Mouse (Mus musculus): ENCODE measurements around the gene Itpr2. TPM values are rescaled to one million over a fixed set of nuclear protein-coding genes. Genes with fewer than 3 reads are reported as not detected.

Itpr2 gene
- polyA plus RNA-seq, 1 experiment = 1.5 TPM

GRCm38 (mm10) chr6:146291036-146291435 lies 211.0 kb downstream of the Itpr2 start:
- Histone ChIP-seq H3K27me3 (replicated peaks) (no peaks in the 10 kb centered on the region), H3K4me3 (replicated peaks) (no peak overlapping the region), H3K9me3 (peaks cover 5% of the 10 kb centered on the region), H3K36me3 (replicated peaks; ENCODE audit: low read length) (peaks cover 83% of the 10 kb centered on the region), H3K4me1 (no peaks in the 10 kb centered on the region)
- TF ChIP-seq GATA1 (IDR thresholded peaks at IDR 0.05; ENCODE audit: borderline replicate concordance, low read length) (no peak), FLI1 (IDR thresholded peaks at IDR 0.05; ENCODE audit: low read length) (no peak)

- H3K36me3 ChIP-seq (replicated peaks; ENCODE audit: low read length) = peaks cover 82% of the 10 kb centered on the region
- H3K4me3 ChIP-seq (replicated peaks) = no peak overlapping the region
- TF ChIP-seq GATA1 (IDR thresholded peaks at IDR 0.05; ENCODE audit: borderline replicate concordance, low read length) = no peak
- TF ChIP-seq FLI1 (IDR thresholded peaks at IDR 0.05; ENCODE audit: low read length) = no peak
- H3K4me1 ChIP-seq = no peaks in the 10 kb centered on the region
- no peaks in the 10 kb centered on the region for H3K27me3 ChIP-seq (replicated peaks)
- peaks cover 5% of the 10 kb centered on the region for H3K9me3 ChIP-seq
Measured at GRCm38 (mm10) chr6:146289801-146290200, 212.2 kb downstream of the Itpr2 start.

- Histone ChIP-seq H3K4me3 (replicated peaks) (no peak overlapping the region), H3K27me3 (replicated peaks) (no peaks in the 10 kb centered on the region), H3K4me1 (no peaks in the 10 kb centered on the region), H3K36me3 (replicated peaks; ENCODE audit: low read length) (peaks cover 71% of the 10 kb centered on the region), H3K9me3 (peaks cover 5% of the 10 kb centered on the region)
- TF ChIP-seq FLI1 (IDR thresholded peaks at IDR 0.05; ENCODE audit: low read length) = no peak
- no peak for TF ChIP-seq GATA1 (IDR thresholded peaks at IDR 0.05; ENCODE audit: borderline replicate concordance, low read length)
Measured at GRCm38 (mm10) chr6:146288266-146288665, 213.8 kb downstream of the Itpr2 start.

GRCm38 (mm10) chr6:146284921-146285565 lies 217.0 kb downstream of the Itpr2 start:
- Histone ChIP-seq H3K9me3 (peaks cover 5% of the 10 kb centered on the region), H3K4me1 (no peaks in the 10 kb centered on the region), H3K36me3 (replicated peaks; ENCODE audit: low read length) (peaks cover 68% of the 10 kb centered on the region), H3K27me3 (replicated peaks) (no peaks in the 10 kb centered on the region), H3K4me3 (replicated peaks) (no peak overlapping the region)
- TF ChIP-seq FLI1 (IDR thresholded peaks at IDR 0.05; ENCODE audit: low read length) (no peak), GATA1 (IDR thresholded peaks at IDR 0.05; ENCODE audit: borderline replicate concordance, low read length) (no peak)

GRCm38 (mm10) chr6:146283981-146284380 lies 218.0 kb downstream of the Itpr2 start:
- Histone ChIP-seq H3K27me3 (replicated peaks) (no peaks in the 10 kb centered on the region), H3K4me3 (replicated peaks) (no peak overlapping the region), H3K9me3 (peaks cover 5% of the 10 kb centered on the region), H3K4me1 (no peaks in the 10 kb centered on the region), H3K36me3 (replicated peaks; ENCODE audit: low read length) (peaks cover 67% of the 10 kb centered on the region)
- TF ChIP-seq FLI1 (IDR thresholded peaks at IDR 0.05; ENCODE audit: low read length) = no peak
- TF ChIP-seq GATA1 (IDR thresholded peaks at IDR 0.05; ENCODE audit: borderline replicate concordance, low read length) = no peak

GRCm38 (mm10) chr6:146282061-146282659 lies 219.9 kb downstream of the Itpr2 start:
- TF ChIP-seq FLI1 (IDR thresholded peaks at IDR 0.05; ENCODE audit: low read length) (no peak), GATA1 (IDR thresholded peaks at IDR 0.05; ENCODE audit: borderline replicate concordance, low read length) (no peak)
- H3K4me3 ChIP-seq (replicated peaks) = no peak overlapping the region
- no peaks in the 10 kb centered on the region for H3K9me3 ChIP-seq
- no peaks in the 10 kb centered on the region for H3K4me1 ChIP-seq
- H3K36me3 ChIP-seq (replicated peaks; ENCODE audit: low read length) = peaks cover 58% of the 10 kb centered on the region
- no peaks in the 10 kb centered on the region for H3K27me3 ChIP-seq (replicated peaks)

- Histone ChIP-seq H3K36me3 (replicated peaks; ENCODE audit: low read length) (peaks cover 51% of the 10 kb centered on the region), H3K9me3 (no peaks in the 10 kb centered on the region), H3K4me3 (replicated peaks) (no peak overlapping the region), H3K4me1 (no peaks in the 10 kb centered on the region), H3K27me3 (replicated peaks) (no peaks in the 10 kb centered on the region)
- TF ChIP-seq GATA1 (IDR thresholded peaks at IDR 0.05; ENCODE audit: borderline replicate concordance, low read length) (no peak), FLI1 (IDR thresholded peaks at IDR 0.05; ENCODE audit: low read length) (no peak)
Measured at GRCm38 (mm10) chr6:146281176-146281899, 220.7 kb downstream of the Itpr2 start.

GRCm38 (mm10) chr6:146273256-146273655 lies 228.8 kb downstream of the Itpr2 start:
- peaks cover 26% of the 10 kb centered on the region for H3K4me1 ChIP-seq
- no peak for TF ChIP-seq FLI1 (IDR thresholded peaks at IDR 0.05; ENCODE audit: low read length)
- no peak for TF ChIP-seq GATA1 (IDR thresholded peaks at IDR 0.05; ENCODE audit: borderline replicate concordance, low read length)
- peaks cover 6% of the 10 kb centered on the region; the same call in 1 of the 2 replicates for H3K9me3 ChIP-seq
- H3K27me3 ChIP-seq (replicated peaks) = no peaks in the 10 kb centered on the region
- no peak overlapping the region for H3K4me3 ChIP-seq (replicated peaks)
- H3K36me3 ChIP-seq (replicated peaks; ENCODE audit: low read length) = peaks cover 30% of the 10 kb centered on the region

GRCm38 (mm10) chr6:146272253-146273036 lies 229.6 kb downstream of the Itpr2 start:
- Histone ChIP-seq H3K4me1 (peaks cover 27% of the 10 kb centered on the region), H3K9me3 (peaks cover 6% of the 10 kb centered on the region; the same call in 1 of the 2 replicates), H3K4me3 (replicated peaks) (no peak overlapping the region), H3K36me3 (replicated peaks; ENCODE audit: low read length) (peaks cover 30% of the 10 kb centered on the region), H3K27me3 (replicated peaks) (no peaks in the 10 kb centered on the region)
- TF ChIP-seq FLI1 (IDR thresholded peaks at IDR 0.05; ENCODE audit: low read length) = no peak
- TF ChIP-seq GATA1 (IDR thresholded peaks at IDR 0.05; ENCODE audit: borderline replicate concordance, low read length) = no peak

All from megakaryocyte, embryonic 14.5 days (primary cell).